Mouse (Mus musculus) heart, postnatal 0 days (tissue): ENCODE measurements around the gene Ppp2r5a. TPM values are rescaled to one million over a fixed set of nuclear protein-coding genes. Genes with fewer than 3 reads are reported as not detected.

Experiments used
- ATAC-seq: fragments of 200-750 bp; cut with Nextera tagmentation; 2 replicates; pipeline ENCODE4 v1.8.0; 2017; ENCODE audit warnings: low read depth, moderate number of reproducible peaks, moderate library complexity; ENCODE audit not compliant: insufficient read depth
- DNase-seq: peaks from one replicate; pipeline ENCODE4 v3.0.0-alpha.2; 2016; ENCODE audit warnings: low spot score
- H3K27ac ChIP-seq: fragments of 300-500 bp; sonication (generic); 2 replicates; pipeline ENCODE4 v1.5.1; 2014; ENCODE audit warnings: low read depth, mild to moderate bottlenecking
- H3K27me3 ChIP-seq: fragments of 300-500 bp; sonication (generic); 2 replicates; pipeline ENCODE4 v1.6.1; 2014; ENCODE audit warnings: low read length, mixed read lengths; ENCODE audit not compliant: control insufficient read depth, insufficient read depth
- H3K36me3 ChIP-seq: fragments of 300-500 bp; sonication (generic); replicated peaks from 2 replicates; pipeline ENCODE4 v1.6.1; 2014; ENCODE audit warnings: low read length, mixed read lengths; ENCODE audit not compliant: control insufficient read depth, insufficient read depth
- H3K4me1 ChIP-seq: fragments of 300-500 bp; sonication (generic); 2 replicates; pipeline ENCODE4 v1.6.1; 2014; ENCODE audit warnings: antibody characterized with exemption; ENCODE audit not compliant: control insufficient read depth, insufficient read depth
- H3K4me2 ChIP-seq: fragments of 300-500 bp; sonication (generic); 2 replicates; pipeline ENCODE4 v1.6.1; 2014; ENCODE audit warnings: low read depth, mild to moderate bottlenecking, low read length, moderate library complexity
- H3K4me3 ChIP-seq: fragments of 300-500 bp; sonication (generic); 2 replicates; pipeline ENCODE4 v1.5.1; 2014; ENCODE audit warnings: low read depth, low read length
- H3K9ac ChIP-seq: fragments of 300-500 bp; sonication (generic); replicated peaks from 2 replicates; pipeline ENCODE4 v1.6.1; 2014; ENCODE audit warnings: low read depth, low read length, mixed read lengths
- H3K9me3 ChIP-seq: fragments of 300-500 bp; sonication (generic); replicated peaks from 2 replicates; pipeline ENCODE4 v1.6.1; 2016; ENCODE audit warnings: low read length; ENCODE audit not compliant: control insufficient read depth
- CTCF ChIP-seq: IDR thresholded peaks from 2 replicates; pipeline ENCODE4 v1.5.1; 2016; ENCODE audit warnings: antibody characterized with exemption, control low read depth, low read depth
- EP300 ChIP-seq: IDR thresholded peaks from 2 replicates; pipeline ENCODE4 v1.6.1; 2016; ENCODE audit warnings: antibody characterized with exemption, low read depth
- WGBS: fragments of 180-500 bp; shearing (Covaris S2); extraction: QIAGEN DNeasy Blood & Tissue Kit; methylation state at CpG from one replicate; pipeline ENCODE4 v1.1.7; 2014; 5-methylcytosine and 5-hydroxymethylcytosine counted together
- polyA plus RNA-seq: library from polyadenylated mRNA; unstranded; fragments of >200 nt; fragmentation: Nextera tagmentation; extraction: Ambion mirVana; gene quantifications from 2 replicates; pipeline ENCODE4 v1.2.1, GENCODE M21; 2015
- total RNA-seq: library from RNA; depleted of rRNA; stranded (reverse); fragments of >200 nt; gene quantifications from 2 replicates; pipeline ENCODE4 v1.2.3, GENCODE M21; 2014; ENCODE audit warnings: low replicate concordance

Ppp2r5a gene
- total and polyA plus RNA-seq, 2 experiments from 2014 or later: 31.4 to 109 TPM

DNA sequence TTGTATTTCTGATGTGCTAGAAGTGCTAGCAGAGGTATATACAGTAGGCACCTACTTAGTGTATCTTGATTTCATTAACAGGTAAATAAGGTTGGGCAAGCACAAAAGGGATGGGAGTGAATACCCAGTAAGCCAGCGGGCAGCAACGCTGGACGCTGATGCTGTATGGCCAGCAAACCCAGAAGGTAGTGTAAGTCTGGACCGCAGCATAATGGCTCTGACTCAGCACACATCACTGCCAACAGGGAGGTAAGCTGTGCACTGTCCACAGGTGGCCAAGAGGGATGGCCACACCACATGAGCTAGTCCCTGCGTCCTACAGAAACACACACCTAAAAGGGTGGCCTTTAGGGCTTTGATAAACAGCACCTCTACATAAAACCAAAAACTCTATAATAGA, 52.7 kb downstream of the Ppp2r5a start:
- Histone ChIP-seq H3K9ac (no peak overlapping the region), H3K36me3 (peaks cover 67% of the 10 kb centered on the region), H3K27me3 (no peaks in the 10 kb centered on the region), H3K9me3 (no peaks in the 10 kb centered on the region), H3K4me2 (no peak overlapping the region), H3K4me3 (no peak overlapping the region), H3K4me1 (0 out of 2 replicates have a peak, but pooled peaks cover 8% of the 10 kb centered on the region), H3K27ac (no peak overlapping the region)
- DNase-seq (no peak), ATAC-seq (no peak)
- WGBS: 95% methylated on average over 5 of the region's 5 CpGs
- TF ChIP-seq EP300 (no peak), CTCF (no peak)

DNA sequence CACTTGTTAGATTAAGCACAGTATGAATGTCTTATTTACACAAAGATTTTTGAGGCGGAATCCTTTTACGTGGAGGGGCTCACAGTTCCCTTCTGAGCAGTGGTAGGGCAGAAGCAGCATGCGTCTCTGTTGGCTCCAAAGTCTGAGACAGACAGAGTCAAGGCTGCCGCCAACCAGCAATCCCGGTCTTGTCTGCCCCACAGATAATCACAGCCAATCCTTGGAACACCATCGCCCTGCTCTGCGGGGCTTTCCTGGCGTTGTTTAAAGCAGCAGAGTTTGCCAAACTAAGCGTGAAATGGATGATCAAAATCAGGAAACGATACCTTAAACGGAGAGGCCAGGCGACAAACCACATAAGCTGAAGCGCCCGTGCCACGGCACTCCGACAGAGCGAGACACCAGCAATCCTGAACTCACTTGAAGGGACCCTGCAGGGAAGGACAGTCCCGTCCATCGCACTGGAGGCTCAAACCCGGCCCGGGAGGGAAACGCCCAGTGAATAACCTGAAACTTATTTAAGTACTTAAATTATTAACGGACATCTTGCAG, 53.5 kb downstream of the Ppp2r5a start:
- Histone ChIP-seq H3K4me2 (no peak overlapping the region), H3K9ac (no peak overlapping the region), H3K27me3 (no peaks in the 10 kb centered on the region), H3K4me3 (no peak overlapping the region), H3K9me3 (no peaks in the 10 kb centered on the region), H3K36me3 (peaks cover 64% of the 10 kb centered on the region), H3K27ac (no peak overlapping the region), H3K4me1 (0 out of 2 replicates have a peak, but pooled peaks cover 8% of the 10 kb centered on the region)
- DNase-seq: no peak
- TF ChIP-seq CTCF: no peak
- no peak for TF ChIP-seq EP300
- WGBS: 52% methylated on average over 23 of the region's 23 CpGs
- ATAC-seq: no peak

- H3K4me3 ChIP-seq: no peak overlapping the region
- H3K4me2 ChIP-seq: no peak overlapping the region
- peaks cover 59% of the 10 kb centered on the region for H3K36me3 ChIP-seq
- ATAC-seq (peak; percentile 56), DNase-seq (no peak)
- no peak overlapping the region for H3K9ac ChIP-seq
- no peaks in the 10 kb centered on the region for H3K9me3 ChIP-seq
- no peak overlapping the region for H3K27ac ChIP-seq
- 0 out of 2 replicates have a peak, but pooled peaks cover 8% of the 10 kb centered on the region for H3K4me1 ChIP-seq
- WGBS: 19% methylated on average over 5 of the region's 5 CpGs
- TF ChIP-seq EP300: no peak
- no peak for TF ChIP-seq CTCF
- no peaks in the 10 kb centered on the region for H3K27me3 ChIP-seq
These were observed 54.1 kb downstream of the Ppp2r5a start for GRCm38 (mm10) chr1:191348996-191349395.

DNA sequence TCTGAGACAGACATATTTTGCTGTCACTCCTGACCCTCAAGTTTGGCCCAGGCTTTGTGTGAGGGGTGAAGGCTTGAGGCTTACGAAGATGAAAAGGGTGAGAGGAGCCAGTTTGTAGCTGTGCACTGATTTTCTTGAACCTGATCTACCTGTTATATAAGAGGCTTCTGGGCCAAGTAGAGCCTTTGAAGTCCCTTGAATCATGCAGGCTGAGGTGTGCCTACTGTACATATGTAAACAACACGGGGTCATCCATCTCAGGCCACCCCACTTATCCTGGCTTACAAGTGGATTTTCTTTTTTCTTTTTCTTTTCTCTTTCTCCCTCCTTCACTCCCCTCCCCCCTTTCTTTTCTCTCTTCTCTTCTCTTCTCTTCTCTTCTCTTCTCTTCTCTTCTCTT, 54.5 kb downstream of the Ppp2r5a start:
- TF ChIP-seq EP300: no peak
- no peak for TF ChIP-seq CTCF
- Histone ChIP-seq H3K27ac (no peak overlapping the region), H3K9me3 (no peaks in the 10 kb centered on the region), H3K4me1 (0 out of 2 replicates have a peak, but pooled peaks cover 8% of the 10 kb centered on the region), H3K4me3 (no peak overlapping the region), H3K27me3 (no peaks in the 10 kb centered on the region), H3K9ac (no peak overlapping the region), H3K36me3 (peaks cover 59% of the 10 kb centered on the region), H3K4me2 (no peak overlapping the region)
- DNase-seq (no peak), ATAC-seq (no peak)
- 57% methylated on average over 2 of the region's 2 CpGs for WGBS

DNA sequence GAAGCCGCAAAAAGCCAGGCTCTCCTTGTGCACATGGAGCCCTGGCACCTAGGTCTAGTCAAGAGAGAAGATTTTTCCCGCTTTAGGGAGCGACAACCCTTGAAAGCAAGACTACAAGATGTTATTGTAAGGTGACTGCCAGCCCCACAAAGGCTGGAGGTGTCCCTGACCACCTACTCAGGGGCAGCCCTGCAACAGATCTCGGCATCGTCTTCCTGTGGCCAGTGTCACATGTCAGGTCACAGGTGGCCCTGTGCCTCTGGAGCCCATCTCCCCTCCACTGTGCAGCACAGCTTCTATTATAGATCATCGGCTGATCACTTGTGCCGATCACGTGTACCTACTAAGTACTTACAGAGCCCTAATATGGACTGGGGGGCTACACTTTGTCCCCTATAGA, 55.5 kb downstream of the Ppp2r5a start:
- DNase-seq (no peak), ATAC-seq (no peak)
- WGBS: 87% methylated on average over 8 of the region's 8 CpGs

GRCm38 (mm10) chr1:191340530-191340929, 62.5 kb downstream of the Ppp2r5a start:
- 55% methylated on average over 4 of the region's 4 CpGs for WGBS
- Histone ChIP-seq H3K4me1 (no peaks in the 10 kb centered on the region), H3K4me3 (no peak overlapping the region), H3K27ac (no peak overlapping the region), H3K9ac (no peak overlapping the region), H3K36me3 (peaks cover 58% of the 10 kb centered on the region), H3K9me3 (no peaks in the 10 kb centered on the region), H3K27me3 (no peaks in the 10 kb centered on the region), H3K4me2 (no peak overlapping the region)
- ATAC-seq (no peak), DNase-seq (no peak)
- no peak for TF ChIP-seq EP300
- no peak for TF ChIP-seq CTCF

More for the DNA sequence above, 55.5 kb downstream of the Ppp2r5a start:
- Histone ChIP-seq H3K27me3 (no peaks in the 10 kb centered on the region), H3K4me2 (no peak overlapping the region), H3K9me3 (no peaks in the 10 kb centered on the region), H3K36me3 (peaks cover 61% of the 10 kb centered on the region), H3K9ac (no peak overlapping the region), H3K4me1 (0 out of 2 replicates have a peak, but pooled peaks cover 8% of the 10 kb centered on the region), H3K27ac (no peak overlapping the region), H3K4me3 (no peak overlapping the region)
- TF ChIP-seq EP300: no peak
- no peak for TF ChIP-seq CTCF
